Mouse (Mus musculus): Measurements from ENCODE around the gene Rab7.

DNA sequence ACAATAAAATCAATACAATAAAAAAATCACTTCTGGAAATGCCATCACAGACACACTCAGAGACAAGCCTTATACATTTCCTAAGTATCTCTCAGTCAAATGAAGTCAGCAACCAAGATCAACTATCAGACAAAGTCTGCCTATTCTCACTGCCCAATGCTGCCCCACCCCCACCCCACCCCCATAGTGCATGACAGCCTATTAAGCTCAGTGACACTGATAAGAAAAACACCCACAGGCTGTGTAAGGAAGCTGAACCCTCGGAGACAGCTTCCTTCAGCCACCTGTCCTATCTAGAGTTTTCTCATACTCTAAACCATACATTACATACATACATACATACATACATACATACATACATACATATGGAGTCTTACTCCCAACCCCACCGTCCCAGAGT, 29.3 kb downstream of the Rab7 start:
- TF ChIP-seq CTCF (IDR thresholded peaks at IDR 0.05; ENCODE audit: extremely low read depth, insufficient read depth, low read length), result no peak
- no peak for TF ChIP-seq POLR2A (IDR thresholded peaks at IDR 0.05; ENCODE audit: extremely low read depth, insufficient read depth, low read length)
